Mouse (Mus musculus): Measurements from ENCODE around the gene Ebf1. TPM values are rescaled to one million over a fixed set of nuclear protein-coding genes. Genes with fewer than 3 reads are reported as not detected.

Gene Ebf1
- polyA plus RNA-seq, 1 experiment from 2014 or later: 16.2 TPM

DNA sequence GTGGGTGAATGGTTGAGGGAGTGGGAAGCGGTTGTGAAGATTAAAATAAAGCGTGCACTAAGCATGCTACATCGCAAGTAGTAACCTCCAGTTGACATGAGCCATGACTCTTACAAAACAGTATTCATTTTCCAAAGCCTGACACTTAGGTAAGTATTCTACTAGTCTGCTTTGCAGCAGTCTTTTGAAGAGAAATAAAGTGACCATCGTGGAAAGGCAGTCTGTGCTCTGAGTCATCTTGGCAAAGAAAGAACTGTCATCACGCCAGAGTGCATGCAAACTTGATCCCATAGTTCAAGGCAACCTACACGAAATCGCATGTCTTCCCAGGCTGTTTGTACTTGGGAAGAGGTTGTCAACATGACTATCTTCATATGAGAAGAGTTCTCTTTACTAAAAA is 237.4 kb downstream of the Ebf1 start:
- no peak for ATAC-seq (replicated peaks; ENCODE audit: extremely low read depth, insufficient read depth, low FRiP score)
- H3K4me3 ChIP-seq (ENCODE audit: low read length): no peak overlapping the region
- no peaks in the 10 kb centered on the region for H3K36me3 ChIP-seq (ENCODE audit: control insufficient read depth, insufficient read depth)
- H3K4me1 ChIP-seq (ENCODE audit: control insufficient read depth, insufficient read depth, low read length): peaks cover 9% of the 10 kb centered on the region
- H3K9me3 ChIP-seq (replicated peaks; ENCODE audit: control insufficient read depth, low read length): no peaks in the 10 kb centered on the region
- H3K4me2 ChIP-seq (ENCODE audit: low read depth, low read length): no peak overlapping the region
- no peak overlapping the region for H3K9ac ChIP-seq (ENCODE audit: low read length)
- no peak overlapping the region for H3K27ac ChIP-seq (ENCODE audit: low read length)
- no peaks in the 10 kb centered on the region for H3K27me3 ChIP-seq (ENCODE audit: control insufficient read depth, insufficient read depth, low read length)
- 32% methylated on average over 7 of the region's 7 CpGs for WGBS

GRCm38 (mm10) chr11:44861108-44861507 is 244.0 kb downstream of the Ebf1 start:
- H3K27me3 ChIP-seq (ENCODE audit: control insufficient read depth, insufficient read depth, low read length): no peaks in the 10 kb centered on the region
- 79% methylated on average over 5 of the region's 5 CpGs for WGBS
- peaks cover 2% of the 10 kb centered on the region for H3K4me1 ChIP-seq (ENCODE audit: control insufficient read depth, insufficient read depth, low read length)
- H3K9me3 ChIP-seq (replicated peaks; ENCODE audit: control insufficient read depth, low read length): no peaks in the 10 kb centered on the region
- ATAC-seq (replicated peaks; ENCODE audit: extremely low read depth, insufficient read depth, low FRiP score): no peak
- no peak overlapping the region for H3K4me3 ChIP-seq (ENCODE audit: low read length)
- no peak overlapping the region for H3K4me2 ChIP-seq (ENCODE audit: low read depth, low read length)
- H3K9ac ChIP-seq (ENCODE audit: low read length): no peak overlapping the region
- no peaks in the 10 kb centered on the region for H3K36me3 ChIP-seq (ENCODE audit: control insufficient read depth, insufficient read depth)
- H3K27ac ChIP-seq (ENCODE audit: low read length): no peak overlapping the region

- peaks cover 16% of the 10 kb centered on the region for H3K4me1 ChIP-seq (ENCODE audit: control insufficient read depth, insufficient read depth, low read length)
- H3K9ac ChIP-seq (ENCODE audit: low read length): no peak overlapping the region
- no peak overlapping the region for H3K27ac ChIP-seq (ENCODE audit: low read length)
- no peaks in the 10 kb centered on the region for H3K36me3 ChIP-seq (ENCODE audit: control insufficient read depth, insufficient read depth)
- H3K27me3 ChIP-seq (ENCODE audit: control insufficient read depth, insufficient read depth, low read length): no peaks in the 10 kb centered on the region
- no peak overlapping the region for H3K4me2 ChIP-seq (ENCODE audit: low read depth, low read length)
- ATAC-seq (replicated peaks; ENCODE audit: extremely low read depth, insufficient read depth, low FRiP score): no peak
- H3K4me3 ChIP-seq (ENCODE audit: low read length): no peak overlapping the region
- no peaks in the 10 kb centered on the region for H3K9me3 ChIP-seq (replicated peaks; ENCODE audit: control insufficient read depth, low read length)
- 77% methylated on average over 8 of the region's 8 CpGs for WGBS
Observed at GRCm38 (mm10) chr11:44863910-44864309, 246.8 kb downstream of the Ebf1 start.

- no peak for ATAC-seq (replicated peaks; ENCODE audit: extremely low read depth, insufficient read depth, low FRiP score)
- Histone ChIP-seq H3K4me2 (ENCODE audit: low read depth, low read length) (no peak overlapping the region), H3K9me3 (replicated peaks; ENCODE audit: control insufficient read depth, low read length) (no peaks in the 10 kb centered on the region), H3K36me3 (ENCODE audit: control insufficient read depth, insufficient read depth) (no peaks in the 10 kb centered on the region), H3K4me3 (ENCODE audit: low read length) (no peak overlapping the region), H3K27ac (ENCODE audit: low read length) (peak overlapping the region; percentile 44), H3K27me3 (ENCODE audit: control insufficient read depth, insufficient read depth, low read length) (no peaks in the 10 kb centered on the region), H3K4me1 (ENCODE audit: control insufficient read depth, insufficient read depth, low read length) (peaks cover 16% of the 10 kb centered on the region), H3K9ac (ENCODE audit: low read length) (0 out of 2 replicates have a peak overlapping the region, but pooled peaks have one; percentile 30)
- 30% methylated on average over 14 of the region's 14 CpGs for WGBS
Observed at GRCm38 (mm10) chr11:44866476-44867149, 249.5 kb downstream of the Ebf1 start.

- H3K4me1 ChIP-seq (ENCODE audit: control insufficient read depth, insufficient read depth, low read length): peaks cover 16% of the 10 kb centered on the region
- H3K9me3 ChIP-seq (replicated peaks; ENCODE audit: control insufficient read depth, low read length): no peaks in the 10 kb centered on the region
- H3K27me3 ChIP-seq (ENCODE audit: control insufficient read depth, insufficient read depth, low read length): no peaks in the 10 kb centered on the region
- ATAC-seq (replicated peaks; ENCODE audit: extremely low read depth, insufficient read depth, low FRiP score): peak; percentile 55
- no peak overlapping the region for H3K4me3 ChIP-seq (ENCODE audit: low read length)
- no peak overlapping the region for H3K27ac ChIP-seq (ENCODE audit: low read length)
- H3K36me3 ChIP-seq (ENCODE audit: control insufficient read depth, insufficient read depth): no peaks in the 10 kb centered on the region
- 44% methylated on average over 4 of the region's 4 CpGs for WGBS
- H3K4me2 ChIP-seq (ENCODE audit: low read depth, low read length): no peak overlapping the region
- no peak overlapping the region for H3K9ac ChIP-seq (ENCODE audit: low read length)
Observed at GRCm38 (mm10) chr11:44867433-44867832, 250.3 kb downstream of the Ebf1 start.

GRCm38 (mm10) chr11:44873876-44874275 is 256.8 kb downstream of the Ebf1 start:
- no peak overlapping the region for H3K4me2 ChIP-seq (ENCODE audit: low read depth, low read length)
- H3K4me1 ChIP-seq (ENCODE audit: control insufficient read depth, insufficient read depth, low read length): 0 out of 2 replicates have a peak, but pooled peaks cover 3% of the 10 kb centered on the region
- no peaks in the 10 kb centered on the region for H3K36me3 ChIP-seq (ENCODE audit: control insufficient read depth, insufficient read depth)
- H3K9ac ChIP-seq (ENCODE audit: low read length): no peak overlapping the region
- H3K9me3 ChIP-seq (replicated peaks; ENCODE audit: control insufficient read depth, low read length): no peaks in the 10 kb centered on the region
- ATAC-seq (replicated peaks; ENCODE audit: extremely low read depth, insufficient read depth, low FRiP score): no peak
- no peaks in the 10 kb centered on the region for H3K27me3 ChIP-seq (ENCODE audit: control insufficient read depth, insufficient read depth, low read length)
- WGBS: 40% methylated on average over 1 of the region's 1 CpGs
- H3K4me3 ChIP-seq (ENCODE audit: low read length): no peak overlapping the region
- H3K27ac ChIP-seq (ENCODE audit: low read length): no peak overlapping the region

GRCm38 (mm10) chr11:44875171-44875570 is 258.1 kb downstream of the Ebf1 start:
- H3K4me1 ChIP-seq (ENCODE audit: control insufficient read depth, insufficient read depth, low read length): 0 out of 2 replicates have a peak, but pooled peaks cover 3% of the 10 kb centered on the region
- H3K36me3 ChIP-seq (ENCODE audit: control insufficient read depth, insufficient read depth): no peaks in the 10 kb centered on the region
- no peak for ATAC-seq (replicated peaks; ENCODE audit: extremely low read depth, insufficient read depth, low FRiP score)
- no peak overlapping the region for H3K4me2 ChIP-seq (ENCODE audit: low read depth, low read length)
- no peak overlapping the region for H3K9ac ChIP-seq (ENCODE audit: low read length)
- no peak overlapping the region for H3K27ac ChIP-seq (ENCODE audit: low read length)
- 71% methylated on average over 3 of the region's 3 CpGs for WGBS
- no peak overlapping the region for H3K4me3 ChIP-seq (ENCODE audit: low read length)
- no peaks in the 10 kb centered on the region for H3K9me3 ChIP-seq (replicated peaks; ENCODE audit: control insufficient read depth, low read length)
- H3K27me3 ChIP-seq (ENCODE audit: control insufficient read depth, insufficient read depth, low read length): no peaks in the 10 kb centered on the region

DNA sequence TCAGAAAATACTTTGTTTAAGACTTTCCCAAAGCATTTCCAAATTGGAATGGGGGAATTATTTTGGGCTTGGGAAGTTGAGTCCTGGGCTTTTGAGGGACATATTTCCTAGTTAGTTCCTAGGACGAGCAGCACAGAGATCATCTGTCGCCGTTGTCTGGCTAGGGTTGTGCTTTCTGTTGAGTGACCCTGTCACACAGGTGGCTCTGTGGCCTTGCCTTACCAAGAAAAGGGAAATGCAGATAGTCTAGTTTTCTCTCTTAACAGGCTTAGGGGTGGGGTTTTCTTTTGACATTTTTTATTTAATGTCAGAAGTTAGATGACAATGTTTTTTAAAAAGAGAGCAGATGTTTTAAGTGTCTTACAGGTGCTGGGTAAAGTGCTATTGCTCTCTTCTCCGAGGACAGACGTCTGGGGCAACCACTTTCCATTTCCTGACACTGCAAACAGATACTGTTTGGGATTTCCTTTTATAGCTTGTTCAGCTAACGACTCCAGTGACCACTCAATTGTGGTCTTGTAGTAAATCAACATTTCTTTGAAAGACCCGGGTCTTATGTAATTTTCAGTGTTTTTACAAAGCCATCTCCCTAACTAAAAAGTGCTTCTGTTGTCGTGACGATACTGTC is 264.1 kb downstream of the Ebf1 start:
- Histone ChIP-seq H3K27me3 (ENCODE audit: control insufficient read depth, insufficient read depth, low read length) (no peaks in the 10 kb centered on the region), H3K27ac (ENCODE audit: low read length) (no peak overlapping the region), H3K4me1 (ENCODE audit: control insufficient read depth, insufficient read depth, low read length) (no peaks in the 10 kb centered on the region), H3K36me3 (ENCODE audit: control insufficient read depth, insufficient read depth) (no peaks in the 10 kb centered on the region), H3K4me2 (ENCODE audit: low read depth, low read length) (no peak overlapping the region), H3K9ac (ENCODE audit: low read length) (no peak overlapping the region), H3K9me3 (replicated peaks; ENCODE audit: control insufficient read depth, low read length) (no peaks in the 10 kb centered on the region), H3K4me3 (ENCODE audit: low read length) (no peak overlapping the region)
- WGBS: 45% methylated on average over 9 of the region's 9 CpGs
- no peak for ATAC-seq (replicated peaks; ENCODE audit: extremely low read depth, insufficient read depth, low FRiP score)

GRCm38 (mm10) chr11:44882476-44882970 is 265.4 kb downstream of the Ebf1 start:
- no peak overlapping the region for H3K4me3 ChIP-seq (ENCODE audit: low read length)
- H3K36me3 ChIP-seq (ENCODE audit: control insufficient read depth, insufficient read depth): no peaks in the 10 kb centered on the region
- no peaks in the 10 kb centered on the region for H3K4me1 ChIP-seq (ENCODE audit: control insufficient read depth, insufficient read depth, low read length)
- no peak overlapping the region for H3K4me2 ChIP-seq (ENCODE audit: low read depth, low read length)
- H3K27me3 ChIP-seq (ENCODE audit: control insufficient read depth, insufficient read depth, low read length): no peaks in the 10 kb centered on the region
- ATAC-seq (replicated peaks; ENCODE audit: extremely low read depth, insufficient read depth, low FRiP score): no peak
- H3K27ac ChIP-seq (ENCODE audit: low read length): no peak overlapping the region
- 79% methylated on average over 4 of the region's 4 CpGs for WGBS
- H3K9me3 ChIP-seq (replicated peaks; ENCODE audit: control insufficient read depth, low read length): no peaks in the 10 kb centered on the region
- H3K9ac ChIP-seq (ENCODE audit: low read length): no peak overlapping the region
